Mouse (Mus musculus): Measurements from ENCODE around the gene Cinp.

The Cinp gene

DNA sequence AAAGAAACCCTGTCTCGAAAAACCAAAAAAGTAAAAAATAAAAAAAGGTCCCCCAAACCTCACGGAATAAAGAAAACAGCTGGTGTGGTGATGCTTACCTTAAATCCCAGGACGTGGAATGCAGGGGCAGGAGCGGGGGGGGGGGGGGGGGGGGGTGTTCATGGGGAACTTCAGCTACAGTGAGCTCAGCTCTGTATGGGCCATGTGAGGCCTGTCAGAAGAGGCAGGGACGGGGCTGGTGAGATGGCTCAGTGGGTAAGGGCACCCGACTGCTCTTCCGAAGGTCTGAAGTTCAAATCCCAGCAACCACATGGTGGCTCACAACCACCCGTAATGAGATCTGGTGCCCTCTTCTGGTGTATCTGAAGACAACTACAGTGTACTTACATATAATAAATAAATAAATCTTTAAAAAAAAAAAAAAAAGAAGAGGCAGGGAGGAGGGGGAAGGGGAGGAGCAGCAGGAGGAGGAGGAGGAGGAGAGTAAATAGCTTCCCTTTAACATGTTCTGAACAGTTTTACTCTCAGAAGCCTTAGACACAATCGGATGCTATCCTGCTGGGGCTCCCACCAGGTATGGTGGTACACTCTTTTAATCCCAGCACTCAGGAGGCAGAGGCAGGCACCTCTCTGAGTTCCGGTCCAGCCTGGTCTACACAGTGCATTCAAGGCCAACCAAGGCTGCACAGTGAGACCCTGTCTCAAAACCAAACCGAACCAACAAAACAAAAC, 58.5 kb downstream of the Cinp start:
- no peak for DNase-seq

DNA sequence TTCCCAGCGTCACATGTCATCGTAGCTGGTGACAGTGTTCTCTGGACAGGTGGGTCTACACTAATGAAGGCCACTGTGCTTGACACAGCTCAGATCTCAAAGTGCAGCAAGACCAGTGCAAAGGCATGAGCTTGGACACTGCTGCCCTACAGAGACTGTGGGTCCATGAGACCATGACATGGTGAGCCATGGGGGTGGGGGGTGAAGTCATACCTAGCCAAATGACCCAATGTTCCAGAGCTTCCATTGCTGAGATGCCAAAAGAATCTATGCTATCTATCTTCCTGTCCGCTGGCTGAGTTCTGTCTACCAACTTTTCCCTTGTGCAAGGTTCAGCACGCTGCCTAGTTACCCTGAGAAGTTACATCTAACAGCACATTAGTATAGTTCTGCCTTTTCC, 60.0 kb downstream of the Cinp start:
- DNase-seq, result no peak
